Mouse (Mus musculus): ENCODE results near the gene Rps6kb1. TPM values are rescaled to one million over a fixed set of nuclear protein-coding genes. Genes with fewer than 3 reads are reported as not detected.

Gene Rps6kb1
- total and polyA plus RNA-seq, 3 experiments = 39.3 to 73.6 (median 49.4) TPM

DNA sequence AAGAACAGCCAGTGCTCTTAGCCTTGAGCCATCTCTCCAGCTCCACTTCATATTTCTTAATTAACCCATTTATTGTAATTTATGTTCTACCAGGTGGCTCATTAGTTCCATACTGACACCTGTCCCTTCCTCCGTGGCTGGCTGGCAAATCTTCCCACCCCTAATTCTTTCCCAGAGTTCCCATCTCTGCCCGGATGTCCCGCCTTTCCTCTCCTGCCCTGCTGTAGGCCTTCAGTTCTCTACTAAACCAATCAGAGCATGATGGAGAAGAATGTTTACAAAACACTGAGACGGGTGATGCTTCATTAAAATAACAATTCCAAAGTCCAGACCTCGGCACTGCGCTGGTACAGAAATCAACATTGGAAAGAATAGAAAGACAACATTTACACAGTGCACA is 85.7 kb downstream of the Rps6kb1 start:
- TF ChIP-seq EP300 (IDR thresholded peaks at IDR 0.05; ENCODE audit: low read depth in 1 of 2, low read length in 2 of 2) = no peak
- Histone ChIP-seq H3K9ac (ENCODE audit: control insufficient read depth, low read depth, low read length, poor library complexity, severe bottlenecking) (no peak overlapping the region), H3K4me3 (ENCODE audit: control insufficient read depth in 1 of 2, insufficient read depth in 1 of 2, low read depth in 2 of 2, low read length in 2 of 2) (no peak overlapping the region), H3K27me3 (ENCODE audit: control insufficient read depth in 1 of 2, insufficient read depth in 2 of 2, low read length in 2 of 2) (no peaks in the 10 kb centered on the region), H3K9me3 (replicated peaks; ENCODE audit: insufficient read depth, low read length) (no peaks in the 10 kb centered on the region), H3K79me2 (ENCODE audit: control insufficient read depth, insufficient read depth, low read length, poor library complexity) (no peaks in the 10 kb centered on the region), H3K36me3 (ENCODE audit: control insufficient read depth in 1 of 2, insufficient read depth in 2 of 2, low read length in 2 of 2) (no peaks in the 10 kb centered on the region), H3K4me1 (ENCODE audit: control insufficient read depth in 1 of 2, insufficient read depth in 2 of 2, low read length in 2 of 2) (no peaks in the 10 kb centered on the region), H3K27ac (ENCODE audit: control insufficient read depth, low read depth, low read length) (no peak overlapping the region)
- no peak for DNase-seq (ENCODE audit: low read depth, low spot score)

DNA sequence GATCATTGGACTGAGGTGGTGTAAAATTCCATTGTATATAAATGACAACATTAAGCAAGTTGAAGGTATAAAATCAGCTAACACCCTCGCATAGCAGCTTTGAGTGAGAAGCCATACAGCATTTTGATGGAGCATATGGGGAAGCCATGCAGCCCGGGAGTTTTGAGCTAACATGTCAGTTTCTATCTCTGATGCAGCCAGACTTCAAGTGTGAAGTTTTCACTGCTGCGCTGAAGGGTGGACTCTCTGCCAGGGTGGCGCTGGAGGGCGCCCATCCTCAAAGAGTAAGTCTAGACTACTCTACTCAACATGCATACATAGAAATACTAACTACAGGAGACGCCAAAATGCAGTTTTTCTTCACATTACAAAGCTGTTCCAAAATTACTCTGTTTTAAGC is 87.1 kb downstream of the Rps6kb1 start:
- Histone ChIP-seq H3K27ac (ENCODE audit: control insufficient read depth, low read depth, low read length) (no peak overlapping the region), H3K4me1 (ENCODE audit: control insufficient read depth in 1 of 2, insufficient read depth in 2 of 2, low read length in 2 of 2) (no peaks in the 10 kb centered on the region), H3K27me3 (ENCODE audit: control insufficient read depth in 1 of 2, insufficient read depth in 2 of 2, low read length in 2 of 2) (no peaks in the 10 kb centered on the region), H3K79me2 (ENCODE audit: control insufficient read depth, insufficient read depth, low read length, poor library complexity) (no peaks in the 10 kb centered on the region), H3K36me3 (ENCODE audit: control insufficient read depth in 1 of 2, insufficient read depth in 2 of 2, low read length in 2 of 2) (no peaks in the 10 kb centered on the region), H3K4me3 (ENCODE audit: control insufficient read depth in 1 of 2, insufficient read depth in 1 of 2, low read depth in 2 of 2, low read length in 2 of 2) (no peak overlapping the region), H3K9me3 (replicated peaks; ENCODE audit: insufficient read depth, low read length) (no peaks in the 10 kb centered on the region), H3K9ac (ENCODE audit: control insufficient read depth, low read depth, low read length, poor library complexity, severe bottlenecking) (no peak overlapping the region)
- no peak for DNase-seq (ENCODE audit: low read depth, low spot score)
- TF ChIP-seq RAD21 (IDR thresholded peaks at IDR 0.05; ENCODE audit: low read depth, low read length) (no peak), TCF12 (IDR thresholded peaks at IDR 0.05; ENCODE audit: low read depth, low read length) (no peak), E2F4 (IDR thresholded peaks at IDR 0.05; ENCODE audit: borderline replicate concordance, low read depth, low read length) (no peak), ZNF384 (IDR thresholded peaks at IDR 0.05; ENCODE audit: low read depth, low read length) (no peak), CHD2 (IDR thresholded peaks at IDR 0.05; ENCODE audit: low read length) (no peak), SIN3A (IDR thresholded peaks at IDR 0.05; ENCODE audit: low read length) (no peak), ELF1 (IDR thresholded peaks at IDR 0.05; ENCODE audit: low read depth, low read length) (no peak), TBP (IDR thresholded peaks at IDR 0.05; ENCODE audit: low read depth, low read length) (no peak), POLR2AphosphoS2 (IDR thresholded peaks at IDR 0.05; ENCODE audit: low read length) (no peak), NRF1 (IDR thresholded peaks at IDR 0.05; ENCODE audit: insufficient read depth, low read depth, low read length, poor library complexity, severe bottlenecking) (no peak), GATA1 (IDR thresholded peaks at IDR 0.05; ENCODE audit: low read depth, low read length) (no peak), TAL1 (IDR thresholded peaks at IDR 0.05; ENCODE audit: low read length) (no peak), EP300 (IDR thresholded peaks at IDR 0.05; ENCODE audit: low read depth in 1 of 2, low read length in 2 of 2) (no peak), HCFC1 (IDR thresholded peaks at IDR 0.05; ENCODE audit: low read depth, low read length) (no peak), CTCF (IDR thresholded peaks at IDR 0.05 in 2 of 3, conservative IDR thresholded peaks at IDR 0.05 in 1 of 3; ENCODE audit: control insufficient read depth in 1 of 3, insufficient read depth in 1 of 3, low read depth in 2 of 3, low read length in 3 of 3, poor library complexity in 1 of 3, severe bottlenecking in 1 of 3) (no peak), MXI1 (IDR thresholded peaks at IDR 0.05; ENCODE audit: low read depth, low read length) (no peak), MAFK (IDR thresholded peaks at IDR 0.05; ENCODE audit: borderline replicate concordance, low read depth, low read length) (no peak), ZKSCAN1 (IDR thresholded peaks at IDR 0.05; ENCODE audit: low read depth, low read length) (no peak), NELFE (IDR thresholded peaks at IDR 0.05; ENCODE audit: low read depth, low read length) (no peak), ZMIZ1 (IDR thresholded peaks at IDR 0.05; ENCODE audit: low read depth, low read length) (no peak)
